Mouse (Mus musculus) gastrocnemius, postnatal 10 days (tissue): ENCODE results near the gene Hmgcr. TPM values are rescaled to one million over a fixed set of nuclear protein-coding genes. Genes with fewer than 3 reads are reported as not detected.
"Not testable (repeated sequence)": the region's sequence is repeated elsewhere in the genome, so short reads cannot be mapped to it uniquely, and the experiment has no call there.

ENCODE experiments used
- DNase-seq: peaks from one replicate; pipeline ENCODE4 v3.0.0; 2021; ENCODE audit warnings: mixed read lengths
- total RNA-seq, 2 experiments: library from RNA; stranded (reverse); gene quantifications; 2 replicates each; pipeline ENCODE4 v1.2.3; 2021

Gene Hmgcr
- total RNA-seq, 2 experiments from 2014 or later, result 19.4 to 20.1 TPM

GRCm38 (mm10) chr13:96671078-96671905 is 556 bp upstream of the Hmgcr start:
- no peak for DNase-seq

GRCm38 (mm10) chr13:96670019-96670405 is 724 bp downstream of the Hmgcr start:
- DNase-seq, result no peak

- DNase-seq, result no peak
These were observed 6.2 kb downstream of the Hmgcr start for GRCm38 (mm10) chr13:96664419-96664974.

- not testable (repeated sequence) for DNase-seq
These were observed 7.6 kb downstream of the Hmgcr start for GRCm38 (mm10) chr13:96663120-96663519.

- DNase-seq, result peak; percentile 10
These were observed 10.5 kb downstream of the Hmgcr start for GRCm38 (mm10) chr13:96660095-96660860.

- no peak for DNase-seq
These were observed 11.8 kb downstream of the Hmgcr start for GRCm38 (mm10) chr13:96658936-96659335.

GRCm38 (mm10) chr13:96656673-96657072 is 14.1 kb downstream of the Hmgcr start:
- no peak for DNase-seq

GRCm38 (mm10) chr13:96653041-96653440 is 17.7 kb downstream of the Hmgcr start:
- no peak for DNase-seq

GRCm38 (mm10) chr13:96645822-96646221 is 24.9 kb downstream of the Hmgcr start:
- DNase-seq, result no peak

GRCm38 (mm10) chr13:96644168-96644567 is 26.6 kb downstream of the Hmgcr start:
- no peak for DNase-seq

- no peak for DNase-seq
These were observed 40.3 kb downstream of the Hmgcr start for GRCm38 (mm10) chr13:96630396-96630795.

- DNase-seq, result no peak
These were observed 49.8 kb downstream of the Hmgcr start for GRCm38 (mm10) chr13:96620891-96621290.

- no peak for DNase-seq
These were observed 56.1 kb downstream of the Hmgcr start for GRCm38 (mm10) chr13:96614615-96615014.

- no peak for DNase-seq
These were observed 66.5 kb downstream of the Hmgcr start for GRCm38 (mm10) chr13:96604242-96604641.

- no peak for DNase-seq
These were observed 71.6 kb downstream of the Hmgcr start for GRCm38 (mm10) chr13:96599182-96599581.

Other genes with a start within 250 kb of the Hmgcr start
- gene Ankdd1b, start 199.7 kb downstream of the Hmgcr start, total RNA-seq, result under 1 TPM; 0.29 to 0.31 TPM
- gene Gm17622, start 180.2 kb downstream of the Hmgcr start, total RNA-seq, result not detected
- 1 to 10 TPM; 2.9 to 6.1 TPM for gene Polk, start 128.4 kb downstream of the Hmgcr start, total RNA-seq
- 10 to 100 TPM; 30.3 to 36.5 TPM for gene Col4a3bp, start 128.3 kb downstream of the Hmgcr start, total RNA-seq
- not detected for gene Ankrd31, start 77.3 kb upstream of the Hmgcr start, total RNA-seq